Mouse (Mus musculus): ENCODE results near the gene Atp6v1c2.

- TF ChIP-seq POLR2A (IDR thresholded peaks at IDR 0.05; ENCODE audit: low read depth, low read length) (no peak), CTCF (IDR thresholded peaks at IDR 0.05; ENCODE audit: extremely low read depth, insufficient read length, insufficient replicate concordance, low read depth, low read length) (no peak)
Observed at GRCm38 (mm10) chr12:17350106-17350505, 20.9 kb upstream of the Atp6v1c2 start.

All from small intestine, adult 2 months (tissue).